Mouse (Mus musculus): Measurements from ENCODE around the gene Gm20388. TPM values are rescaled to one million over a fixed set of nuclear protein-coding genes. Genes with fewer than 3 reads are reported as not detected.
"Not testable (repeated sequence)": the region's sequence is repeated elsewhere in the genome, so short reads cannot be mapped to it uniquely, and the experiment has no call there.

Gm20388 gene
- total RNA-seq, 2 experiments from 2014 or later, result 5.8 TPM; not detected in 1

DNA sequence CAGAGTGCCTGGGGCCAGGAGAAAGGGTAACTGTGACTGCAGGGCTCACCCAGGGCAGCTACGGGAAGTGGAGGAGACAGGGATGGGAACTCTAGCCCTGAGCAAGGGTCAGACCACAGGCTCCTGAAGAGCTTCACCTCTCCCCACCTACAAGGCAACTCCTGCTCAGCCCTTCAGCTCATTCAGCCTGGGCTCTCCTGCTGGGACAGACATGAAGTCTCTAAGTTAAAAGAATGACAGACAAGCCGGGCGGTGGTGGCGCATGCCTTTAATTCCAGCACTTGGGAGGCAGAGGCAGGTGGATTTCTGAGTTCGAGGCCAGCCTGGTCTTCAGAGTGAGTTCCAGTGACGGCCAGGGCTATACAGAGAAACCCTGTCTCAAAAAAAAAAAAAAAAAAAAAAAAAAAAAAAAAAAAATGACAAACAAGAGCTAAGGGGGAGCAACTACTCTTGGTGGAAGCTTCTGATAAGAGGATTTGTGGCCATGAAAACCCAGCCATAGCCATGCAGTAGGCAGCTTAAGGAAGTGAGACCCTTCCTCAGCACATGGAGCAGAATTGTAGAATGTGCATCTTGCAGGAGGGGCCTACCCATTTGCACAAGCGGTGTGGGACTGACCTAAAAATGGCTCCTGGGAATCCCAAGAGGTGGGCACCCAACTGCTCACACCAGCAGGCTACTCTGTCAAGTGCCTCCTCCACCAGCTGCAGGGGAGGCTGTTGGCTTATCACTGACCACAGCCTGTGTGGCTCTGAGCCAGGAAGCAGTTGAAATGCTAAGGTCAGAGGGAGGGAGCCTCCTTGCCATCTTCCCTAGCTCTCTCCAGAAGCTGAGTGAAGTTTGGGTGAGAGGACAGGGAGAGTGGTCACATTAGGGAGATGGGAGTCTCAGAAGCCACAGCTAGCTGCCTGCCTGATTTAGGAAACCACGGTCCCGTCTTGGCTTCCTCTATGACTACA, 3498.2 kb downstream of the Gm20388 start:
- DNase-seq, result peak; percentile 43

DNA sequence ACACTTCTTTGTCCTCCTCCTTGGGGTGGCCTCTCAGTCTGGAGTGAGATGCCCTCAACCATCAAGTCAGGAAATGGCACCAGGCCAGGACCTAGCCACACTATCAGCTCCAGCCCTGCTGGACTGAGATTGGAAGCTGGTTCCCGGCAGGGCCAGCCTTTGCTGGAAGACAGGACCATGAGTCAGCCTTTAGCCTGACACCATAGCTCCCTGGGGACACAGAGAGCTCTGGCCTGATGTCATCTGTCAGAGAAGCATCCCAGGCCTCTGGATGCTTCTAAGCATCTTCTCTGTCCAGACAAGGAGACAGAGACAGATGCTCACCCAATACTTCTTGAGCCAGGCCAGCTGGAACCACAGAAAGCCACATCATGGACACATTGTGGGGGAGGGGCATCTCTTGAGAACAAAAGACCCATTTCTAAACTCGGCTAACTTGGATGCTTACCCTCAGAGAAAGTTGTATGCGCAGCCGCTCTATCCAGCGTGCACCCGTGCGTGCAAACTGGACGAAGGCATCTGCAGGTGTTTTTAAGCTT, 3499.5 kb downstream of the Gm20388 start:
- DNase-seq, result peak; percentile 76

DNA sequence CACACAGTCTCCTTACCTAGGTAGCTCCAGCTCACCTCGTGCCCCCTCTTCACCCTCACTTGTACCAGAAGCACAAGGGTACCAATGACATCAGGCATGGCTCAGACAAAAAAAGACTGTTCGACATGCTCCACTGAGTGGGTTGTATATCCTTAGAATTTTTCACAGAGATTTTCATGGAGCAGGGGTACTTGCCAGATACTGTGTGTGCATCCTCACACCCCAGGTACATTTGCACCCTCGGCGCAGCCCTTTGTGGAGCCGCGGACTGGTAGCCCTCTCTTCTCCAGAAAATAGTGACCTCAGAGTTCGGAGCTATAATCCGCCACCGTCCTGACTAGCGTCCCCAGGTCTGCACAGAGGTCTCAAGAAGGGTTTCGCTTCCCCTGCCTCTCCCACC, 3500.1 kb downstream of the Gm20388 start:
- no peak for DNase-seq

DNA sequence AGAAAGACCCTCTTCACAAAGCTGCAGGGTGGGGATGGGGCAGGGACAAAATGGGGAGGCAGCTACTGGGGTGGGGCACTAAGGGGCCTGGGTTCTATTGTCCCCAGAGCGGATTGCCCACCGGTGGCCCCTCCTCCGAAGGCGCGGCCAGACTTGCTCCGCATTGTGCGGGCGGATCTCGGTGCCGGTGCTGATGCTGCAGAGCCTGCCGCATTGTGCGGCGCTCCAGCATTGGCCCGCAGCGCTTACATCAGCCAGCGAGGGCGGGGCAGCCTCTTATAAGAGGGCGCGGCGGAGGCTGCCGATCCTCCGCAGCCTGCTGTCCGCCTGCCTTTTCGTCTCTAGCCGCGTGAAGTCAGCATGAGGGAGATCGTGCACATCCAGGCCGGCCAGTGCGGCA, 3500.6 kb downstream of the Gm20388 start, which contains the start of gene Tubb3:
TSS of gene Tubb3 (plus strand) at position 179 of the 400 bp plus-strand sequence.
- DNase-seq, result peak; percentile 43

DNA sequence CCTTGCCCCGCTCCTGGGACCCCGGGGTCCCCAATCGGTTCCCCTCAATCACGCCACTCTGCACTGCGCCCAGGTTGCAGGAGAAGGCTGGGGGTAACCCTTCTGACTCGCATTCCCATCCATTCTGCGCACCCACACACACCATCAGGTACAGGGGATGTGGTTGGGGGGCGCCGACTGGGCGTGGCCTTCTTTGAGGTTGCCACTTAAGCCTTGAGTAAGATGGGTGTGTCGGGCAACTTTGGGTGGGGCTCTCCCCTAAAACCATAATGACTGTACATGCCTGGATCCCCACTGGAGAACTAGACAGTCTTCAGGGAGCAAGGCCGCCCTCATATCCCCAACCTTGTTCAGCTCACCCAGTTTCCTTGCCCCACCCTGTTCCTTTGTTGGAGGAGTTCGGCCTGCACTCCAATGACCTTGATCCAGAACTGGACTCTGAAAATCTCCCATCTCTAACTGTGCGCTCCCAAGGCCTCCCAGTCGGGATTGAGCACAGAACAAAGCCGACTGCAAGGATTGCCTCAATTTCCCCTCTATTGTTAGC, 3501.2 kb downstream of the Gm20388 start:
- no peak for DNase-seq

DNA sequence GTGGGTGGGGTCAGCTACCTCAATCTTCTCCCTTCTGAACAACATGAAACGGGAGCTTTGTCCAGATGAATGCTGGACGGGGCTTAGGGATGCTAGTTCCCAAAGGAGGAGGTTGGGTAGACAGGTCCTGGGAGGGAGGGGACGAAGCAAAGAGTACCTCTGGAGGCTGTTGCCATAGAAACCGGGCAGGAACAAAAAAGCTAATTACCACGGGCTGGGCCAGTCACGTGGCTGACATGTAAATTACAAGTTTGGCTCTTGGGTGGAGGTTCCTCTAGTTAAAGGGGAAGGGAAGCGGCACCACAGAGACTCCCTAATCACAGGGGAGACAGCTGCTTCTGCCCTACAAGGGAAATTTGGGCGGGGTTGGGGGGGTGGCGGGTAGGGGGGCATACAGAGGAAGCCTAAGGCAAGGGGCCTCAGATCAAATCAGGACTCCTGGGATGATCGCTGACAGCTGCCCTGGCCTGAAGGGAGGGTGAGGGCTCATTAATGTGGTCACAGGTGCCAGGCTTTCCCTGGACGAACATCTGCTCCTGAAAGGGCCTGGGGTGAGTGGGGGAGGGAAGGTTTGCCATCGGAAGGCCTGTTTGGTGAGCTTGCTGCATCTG, 3502.0 kb downstream of the Gm20388 start:
- no peak for DNase-seq

DNA sequence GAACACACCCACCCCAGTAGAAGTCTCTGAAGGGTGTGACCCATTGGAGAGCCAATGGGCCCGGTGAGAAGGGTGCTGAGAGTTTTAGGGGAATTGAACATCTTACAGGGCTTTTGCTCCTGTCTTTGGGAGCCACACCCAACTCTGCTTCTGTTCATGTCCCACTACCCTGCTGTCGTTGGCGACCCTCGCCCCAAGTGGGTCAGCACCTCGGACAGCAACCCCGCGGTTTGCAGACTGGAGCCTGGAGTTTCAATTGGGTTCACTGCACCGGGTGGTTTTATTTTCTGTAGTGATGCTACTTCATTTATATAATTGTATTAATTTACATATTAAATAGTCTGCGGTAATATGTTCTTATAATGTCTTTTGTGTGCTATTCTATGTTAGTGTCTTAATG, 3503.6 kb downstream of the Gm20388 start:
- DNase-seq, result no peak

DNA sequence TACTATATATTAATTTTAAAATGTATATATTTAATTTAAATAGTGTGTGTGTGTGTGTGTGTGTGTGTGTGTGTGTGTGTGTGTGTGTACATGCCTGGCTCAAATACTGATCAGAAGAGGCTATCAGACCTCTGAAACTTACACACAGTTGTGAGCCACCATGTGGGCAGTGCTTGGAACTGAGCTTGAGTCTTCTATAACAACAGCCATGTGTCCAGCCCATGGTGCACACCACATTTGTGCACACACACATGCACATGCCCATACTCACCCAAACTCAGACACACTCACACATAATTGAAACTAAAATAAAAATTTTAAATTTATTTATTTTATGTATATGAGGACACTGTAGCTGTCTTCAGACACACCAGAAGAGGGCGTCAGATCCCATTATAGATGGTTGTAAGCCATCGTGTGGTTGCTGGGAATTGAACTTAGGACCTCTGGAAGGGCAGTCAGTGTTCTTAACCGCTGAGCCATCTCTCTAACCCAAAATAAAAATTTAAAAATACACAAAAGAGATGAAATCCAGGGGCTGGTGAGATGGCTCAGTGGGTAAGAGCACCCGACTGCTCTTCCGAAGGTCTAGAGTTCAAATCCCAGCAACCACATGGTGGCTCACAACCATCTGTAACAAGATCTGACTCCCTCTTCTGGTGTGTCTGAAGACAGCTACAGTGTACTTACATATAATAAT, 3504.5 kb downstream of the Gm20388 start:
- DNase-seq, result not testable (repeated sequence)

DNA sequence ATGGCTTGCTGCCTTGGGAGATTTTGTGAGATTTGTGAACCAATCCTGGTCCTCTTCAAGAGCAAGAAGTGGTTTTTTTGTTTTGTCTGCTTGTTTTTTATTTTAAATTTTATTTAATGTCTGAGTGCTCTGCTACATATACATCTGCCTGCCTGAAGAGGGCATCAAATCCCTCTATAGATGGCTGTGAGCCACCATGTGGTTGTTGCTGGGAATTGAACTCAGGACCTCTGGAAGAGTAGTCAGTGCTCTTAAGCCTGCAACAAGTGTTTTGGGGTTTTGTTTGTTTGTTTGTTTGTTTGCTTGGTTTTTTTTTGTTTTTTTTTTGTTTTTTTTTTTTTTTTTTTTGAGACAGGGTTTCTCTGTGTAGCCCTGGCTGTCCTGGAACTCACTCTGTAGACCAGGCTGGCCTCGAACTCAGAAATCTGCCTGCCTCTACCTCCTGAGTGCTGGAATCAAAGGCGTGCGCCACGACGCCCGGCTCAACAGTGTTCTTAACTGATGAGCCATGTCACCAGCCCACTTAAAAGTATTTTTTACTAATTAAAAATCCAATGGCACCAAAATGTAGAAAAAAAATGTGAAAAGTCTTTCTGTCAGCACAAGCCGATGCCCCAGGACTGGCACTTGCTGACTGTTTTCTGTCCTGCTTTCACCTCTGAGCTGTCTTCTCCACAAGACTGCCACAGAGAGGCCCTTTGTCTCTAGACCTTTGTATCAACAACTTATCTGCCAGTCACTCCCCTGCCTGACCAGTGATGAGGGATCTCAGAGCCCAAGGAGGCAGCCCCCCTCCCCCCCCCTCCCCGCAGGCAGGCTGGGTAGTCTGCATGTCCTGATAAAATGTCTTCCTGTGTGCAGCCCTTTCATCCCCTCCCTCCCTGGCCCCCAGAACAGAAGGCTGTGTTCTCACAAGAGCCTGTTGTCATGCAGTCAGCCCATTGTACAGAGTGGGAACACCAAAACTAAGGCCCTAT, 3505.6 kb downstream of the Gm20388 start:
- no peak for DNase-seq

DNA sequence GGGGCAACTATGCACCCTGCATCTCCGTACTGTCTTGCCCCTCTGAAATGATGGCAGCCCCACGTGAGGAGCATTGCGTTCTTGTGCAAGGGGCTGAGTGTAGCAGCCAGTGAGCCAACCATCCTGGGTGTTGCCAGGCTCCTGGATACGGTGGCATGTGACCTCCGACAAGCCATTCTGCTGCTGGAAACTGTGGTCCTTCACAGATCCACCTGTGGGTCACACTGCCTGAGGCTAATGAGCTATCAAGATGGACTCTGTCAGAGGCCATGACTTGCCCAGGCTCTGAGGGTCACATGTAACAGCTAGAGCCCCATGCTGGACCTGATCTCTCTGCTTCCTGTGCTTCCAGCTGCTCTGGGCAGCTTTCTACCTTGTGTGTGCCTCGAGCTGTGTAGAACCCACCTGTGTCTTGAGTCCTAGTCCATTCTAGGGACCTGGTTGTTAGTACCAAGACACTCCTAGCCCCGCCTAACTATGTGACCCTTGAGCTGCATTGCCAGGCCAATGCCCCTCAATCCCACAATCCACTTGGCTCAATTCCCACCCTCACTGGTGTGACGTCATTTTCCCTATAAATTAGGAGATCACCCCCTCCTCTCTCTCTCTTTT, 3506.4 kb downstream of the Gm20388 start:
- no peak for DNase-seq

DNA sequence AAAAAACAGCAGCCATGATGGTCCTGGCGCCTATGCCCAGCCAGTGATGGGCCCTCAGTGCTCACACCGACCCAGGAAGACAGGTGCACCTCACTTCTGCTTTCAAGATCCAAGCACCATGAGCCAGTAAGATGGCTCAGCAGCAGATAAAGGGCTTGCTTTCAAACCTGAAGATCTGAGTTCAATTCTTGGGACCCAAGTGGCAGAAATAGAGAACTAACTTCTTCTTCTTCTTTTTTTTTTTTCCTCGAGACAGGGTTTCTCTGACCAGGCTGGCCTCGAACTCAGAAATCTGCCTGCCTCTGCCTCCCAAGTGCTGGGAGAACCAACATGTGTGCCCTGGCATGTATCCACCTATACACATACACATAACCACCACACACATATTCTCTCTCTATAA, 3509.1 kb downstream of the Gm20388 start:
- DNase-seq, result no peak

DNA sequence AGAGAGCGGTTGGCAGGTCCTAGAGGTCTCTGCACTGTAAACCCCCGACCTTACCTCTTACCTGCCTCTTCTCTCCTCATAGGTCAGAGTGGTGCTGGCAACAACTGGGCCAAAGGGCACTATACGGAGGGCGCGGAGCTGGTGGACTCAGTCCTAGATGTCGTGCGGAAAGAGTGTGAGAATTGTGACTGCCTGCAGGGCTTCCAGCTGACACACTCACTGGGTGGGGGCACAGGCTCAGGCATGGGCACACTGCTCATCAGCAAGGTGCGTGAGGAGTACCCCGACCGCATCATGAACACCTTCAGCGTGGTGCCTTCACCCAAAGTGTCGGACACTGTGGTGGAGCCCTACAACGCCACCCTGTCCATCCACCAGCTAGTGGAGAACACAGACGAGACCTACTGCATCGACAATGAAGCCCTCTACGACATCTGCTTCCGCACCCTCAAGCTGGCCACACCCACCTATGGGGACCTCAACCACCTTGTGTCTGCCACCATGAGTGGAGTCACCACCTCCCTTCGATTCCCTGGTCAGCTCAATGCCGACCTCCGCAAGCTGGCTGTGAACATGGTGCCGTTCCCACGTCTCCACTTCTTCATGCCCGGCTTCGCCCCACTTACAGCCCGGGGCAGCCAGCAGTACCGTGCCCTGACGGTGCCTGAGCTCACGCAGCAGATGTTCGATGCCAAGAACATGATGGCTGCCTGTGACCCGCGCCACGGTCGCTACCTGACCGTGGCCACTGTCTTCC, 3510.1 kb downstream of the Gm20388 start:
- DNase-seq, result no peak

DNA sequence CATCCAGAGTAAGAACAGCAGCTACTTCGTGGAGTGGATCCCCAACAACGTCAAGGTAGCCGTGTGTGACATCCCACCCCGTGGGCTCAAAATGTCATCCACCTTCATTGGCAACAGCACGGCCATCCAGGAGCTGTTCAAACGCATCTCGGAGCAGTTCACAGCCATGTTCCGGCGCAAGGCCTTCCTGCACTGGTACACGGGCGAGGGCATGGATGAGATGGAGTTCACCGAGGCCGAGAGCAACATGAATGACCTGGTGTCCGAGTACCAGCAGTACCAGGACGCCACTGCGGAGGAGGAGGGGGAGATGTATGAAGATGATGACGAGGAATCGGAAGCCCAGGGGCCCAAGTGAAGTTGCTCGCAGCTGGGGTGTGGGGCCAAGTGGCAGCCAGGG, 3510.7 kb downstream of the Gm20388 start:
- no peak for DNase-seq

DNA sequence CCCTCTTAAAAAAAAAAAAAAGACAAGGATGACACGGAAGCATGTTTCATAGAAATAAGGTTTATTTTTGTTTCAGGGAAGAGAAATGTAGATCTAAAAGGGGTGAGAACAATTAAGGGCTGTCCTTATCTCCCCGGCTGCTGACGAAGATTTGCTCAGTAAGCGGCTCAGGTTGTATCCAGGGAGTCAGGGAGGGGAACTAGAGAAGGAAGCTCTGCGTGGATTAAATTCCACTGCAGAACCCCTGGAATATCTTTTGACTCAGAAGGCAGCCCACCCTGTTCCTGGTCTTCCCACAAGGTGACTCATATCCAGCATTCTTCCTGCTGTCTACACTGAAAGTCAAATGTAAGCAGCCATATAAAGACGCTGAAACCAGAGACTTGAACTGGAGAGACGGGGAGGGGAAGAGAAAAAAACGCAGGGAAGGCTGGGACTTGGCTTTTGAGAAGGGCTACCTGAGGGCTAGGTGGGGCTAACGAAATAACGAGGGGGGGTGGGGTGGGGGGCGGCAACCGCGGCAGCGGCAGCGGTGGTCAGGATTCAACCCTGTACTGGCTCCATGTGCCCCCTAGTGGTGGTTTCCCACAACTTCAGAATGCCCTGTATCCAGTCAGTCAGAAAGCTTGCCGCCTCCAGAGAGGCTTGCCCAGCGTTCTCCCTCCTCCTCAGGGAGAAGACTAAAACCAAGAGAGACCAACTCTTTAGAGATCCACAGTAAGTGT, 3511.6 kb downstream of the Gm20388 start:
- DNase-seq, result peak; percentile 82

DNA sequence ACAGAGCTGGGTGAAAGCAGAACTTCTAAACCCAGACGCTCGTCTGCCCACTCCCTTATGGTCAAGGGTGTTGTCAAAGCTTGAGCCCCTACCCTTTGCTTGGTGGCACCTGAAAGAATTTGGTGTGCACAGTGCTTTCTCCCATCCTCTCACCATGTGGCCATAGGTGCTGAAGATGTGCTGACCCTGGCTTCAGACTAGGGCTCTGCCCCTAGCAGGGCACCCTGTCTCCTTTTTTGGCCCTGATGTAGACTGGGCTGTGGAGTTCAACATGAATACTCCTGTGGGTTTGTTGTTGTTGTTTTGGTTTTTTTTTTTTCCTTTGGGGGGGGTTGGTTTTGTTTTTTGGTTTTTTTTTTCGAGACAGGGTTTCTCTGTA, 3512.1 kb downstream of the Gm20388 start:
- DNase-seq, result no peak

DNA sequence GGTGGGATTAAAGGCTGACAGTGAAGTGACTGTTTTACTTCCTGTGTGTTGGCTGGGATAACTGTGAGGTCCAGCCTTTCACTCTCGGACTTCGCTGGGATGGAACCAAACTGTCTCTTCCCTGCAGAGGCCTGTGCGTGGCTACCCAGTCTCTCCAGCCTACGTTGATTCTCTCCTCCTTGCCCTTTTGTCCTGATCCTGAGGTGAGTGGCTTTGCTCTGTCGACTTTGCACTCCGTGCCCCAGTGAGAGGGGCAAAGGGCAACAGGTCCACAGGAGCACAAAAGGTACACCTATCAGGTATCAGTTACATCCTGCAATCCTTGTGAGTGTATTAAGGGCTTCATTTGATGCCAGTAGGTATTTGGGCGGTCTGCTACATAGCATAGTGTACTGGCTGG, 3512.8 kb downstream of the Gm20388 start, which contains the start of gene Def8:
TSS of gene Def8 (plus strand) at position 87 of the 400 bp plus-strand sequence.
- no peak for DNase-seq

DNA sequence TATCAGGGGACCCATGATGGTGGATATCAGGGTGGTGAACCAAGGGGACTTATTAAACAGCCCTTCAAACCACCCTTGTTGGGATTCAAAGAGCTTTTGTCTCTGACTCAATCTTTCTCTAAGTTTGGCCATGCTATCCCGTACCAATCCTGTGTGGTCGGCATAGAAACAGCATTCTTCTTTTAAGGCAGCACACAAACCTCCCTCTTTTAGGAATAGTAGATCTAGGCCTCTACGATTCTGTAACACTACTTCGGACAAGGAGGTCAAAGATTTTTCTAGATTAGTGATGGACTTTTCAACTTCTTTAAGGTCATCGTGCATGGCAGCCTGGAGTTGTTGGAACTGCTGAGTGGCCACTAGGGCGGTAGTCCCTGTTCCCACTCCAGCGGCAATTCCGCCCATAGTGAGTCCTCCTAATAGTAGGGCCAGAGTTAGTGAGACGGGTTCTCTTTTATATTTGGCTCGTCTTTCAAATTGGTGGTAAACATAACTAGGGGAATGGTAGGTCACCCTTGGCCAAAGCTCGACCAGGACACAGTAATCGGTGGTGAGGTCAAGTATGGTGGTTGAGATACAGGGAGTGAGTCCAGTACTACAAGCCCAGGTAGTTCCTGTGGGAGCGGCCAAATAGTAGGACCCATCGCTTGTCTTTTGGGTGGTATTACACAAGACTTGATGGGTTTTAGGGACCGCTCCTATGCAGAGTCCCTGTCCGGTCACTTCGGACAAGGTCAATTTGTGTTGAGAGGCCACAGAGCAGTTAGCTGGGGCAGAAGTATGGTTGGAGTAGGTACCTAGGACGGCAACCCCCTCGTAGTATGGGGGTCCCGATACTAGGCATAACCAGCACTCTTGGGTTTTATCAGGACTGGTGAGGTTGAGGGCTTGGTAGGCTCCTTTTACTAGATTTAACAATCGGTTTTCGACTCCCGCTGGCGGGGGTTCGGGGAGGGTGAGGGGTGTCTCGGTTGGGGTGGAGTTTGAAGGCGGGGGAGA, 3516.2 kb downstream of the Gm20388 start:
- DNase-seq, result no peak

Measured in heart, postnatal 4 days (tissue).